Mouse (Mus musculus): Measurements from ENCODE around the gene Chl1. TPM values are rescaled to one million over a fixed set of nuclear protein-coding genes. Genes with fewer than 3 reads are reported as not detected.

Gene Chl1
- polyA plus RNA-seq, 1 experiment from 2014 or later, result 1.2 TPM

- no peak overlapping the region for H3K4me2 ChIP-seq (replicated peaks; ENCODE audit: low read depth, low read length)
- no peaks in the 10 kb centered on the region for H3K36me3 ChIP-seq (ENCODE audit: control insufficient read depth, insufficient read depth, low read length)
- no peaks in the 10 kb centered on the region for H3K4me1 ChIP-seq (ENCODE audit: control insufficient read depth, insufficient read depth, low read length)
- H3K9me3 ChIP-seq (ENCODE audit: control insufficient read depth, low read length), result no peaks in the 10 kb centered on the region
- no peak overlapping the region for H3K4me3 ChIP-seq (ENCODE audit: low read length)
- 78% methylated on average over 8 of the region's 8 CpGs for WGBS
- no peak for ATAC-seq (ENCODE audit: low FRiP score, low TSS enrichment)
- H3K27me3 ChIP-seq (ENCODE audit: control insufficient read depth, insufficient read depth, low read length), result no peaks in the 10 kb centered on the region
- H3K9ac ChIP-seq (ENCODE audit: low read depth, low read length), result no peak overlapping the region
- no peak overlapping the region for H3K27ac ChIP-seq (ENCODE audit: low read depth, low read length)
Observed at GRCm38 (mm10) chr6:103526945-103527777, 16.8 kb downstream of the Chl1 start.

GRCm38 (mm10) chr6:103533048-103533447 lies 22.7 kb downstream of the Chl1 start:
- no peak for ATAC-seq (ENCODE audit: low FRiP score, low TSS enrichment)
- no peak overlapping the region for H3K27ac ChIP-seq (ENCODE audit: low read depth, low read length)
- H3K9ac ChIP-seq (ENCODE audit: low read depth, low read length), result no peak overlapping the region
- H3K4me2 ChIP-seq (replicated peaks; ENCODE audit: low read depth, low read length), result no peak overlapping the region
- H3K27me3 ChIP-seq (ENCODE audit: control insufficient read depth, insufficient read depth, low read length), result no peaks in the 10 kb centered on the region
- no peak overlapping the region for H3K4me3 ChIP-seq (ENCODE audit: low read length)
- no peaks in the 10 kb centered on the region for H3K36me3 ChIP-seq (ENCODE audit: control insufficient read depth, insufficient read depth, low read length)
- no peaks in the 10 kb centered on the region for H3K9me3 ChIP-seq (ENCODE audit: control insufficient read depth, low read length)
- no peaks in the 10 kb centered on the region for H3K4me1 ChIP-seq (ENCODE audit: control insufficient read depth, insufficient read depth, low read length)

- Histone ChIP-seq H3K9ac (ENCODE audit: low read depth, low read length) (no peak overlapping the region), H3K4me3 (ENCODE audit: low read length) (no peak overlapping the region), H3K27ac (ENCODE audit: low read depth, low read length) (no peak overlapping the region), H3K9me3 (ENCODE audit: control insufficient read depth, low read length) (no peaks in the 10 kb centered on the region), H3K4me1 (ENCODE audit: control insufficient read depth, insufficient read depth, low read length) (no peaks in the 10 kb centered on the region), H3K36me3 (ENCODE audit: control insufficient read depth, insufficient read depth, low read length) (no peaks in the 10 kb centered on the region), H3K27me3 (ENCODE audit: control insufficient read depth, insufficient read depth, low read length) (no peaks in the 10 kb centered on the region), H3K4me2 (replicated peaks; ENCODE audit: low read depth, low read length) (no peak overlapping the region)
- no peak for ATAC-seq (ENCODE audit: low FRiP score, low TSS enrichment)
- 86% methylated on average over 2 of the region's 2 CpGs for WGBS
Observed at GRCm38 (mm10) chr6:103534027-103534426, 23.6 kb downstream of the Chl1 start.

GRCm38 (mm10) chr6:103542576-103542975 lies 32.2 kb downstream of the Chl1 start:
- Histone ChIP-seq H3K27me3 (ENCODE audit: control insufficient read depth, insufficient read depth, low read length) (no peaks in the 10 kb centered on the region), H3K36me3 (ENCODE audit: control insufficient read depth, insufficient read depth, low read length) (no peaks in the 10 kb centered on the region), H3K4me1 (ENCODE audit: control insufficient read depth, insufficient read depth, low read length) (no peaks in the 10 kb centered on the region), H3K9me3 (ENCODE audit: control insufficient read depth, low read length) (no peaks in the 10 kb centered on the region), H3K27ac (ENCODE audit: low read depth, low read length) (no peak overlapping the region), H3K4me2 (replicated peaks; ENCODE audit: low read depth, low read length) (no peak overlapping the region), H3K9ac (ENCODE audit: low read depth, low read length) (no peak overlapping the region), H3K4me3 (ENCODE audit: low read length) (no peak overlapping the region)
- no peak for ATAC-seq (ENCODE audit: low FRiP score, low TSS enrichment)
- WGBS, result 71% methylated on average over 2 of the region's 2 CpGs

- H3K27me3 ChIP-seq (ENCODE audit: control insufficient read depth, insufficient read depth, low read length), result no peaks in the 10 kb centered on the region
- H3K9ac ChIP-seq (ENCODE audit: low read depth, low read length), result no peak overlapping the region
- no peaks in the 10 kb centered on the region for H3K36me3 ChIP-seq (ENCODE audit: control insufficient read depth, insufficient read depth, low read length)
- H3K4me2 ChIP-seq (replicated peaks; ENCODE audit: low read depth, low read length), result no peak overlapping the region
- no peak overlapping the region for H3K27ac ChIP-seq (ENCODE audit: low read depth, low read length)
- ATAC-seq (ENCODE audit: low FRiP score, low TSS enrichment), result no peak
- H3K9me3 ChIP-seq (ENCODE audit: control insufficient read depth, low read length), result no peaks in the 10 kb centered on the region
- H3K4me1 ChIP-seq (ENCODE audit: control insufficient read depth, insufficient read depth, low read length), result no peaks in the 10 kb centered on the region
- no peak overlapping the region for H3K4me3 ChIP-seq (ENCODE audit: low read length)
- WGBS, result 56% methylated on average over 1 of the region's 1 CpGs
Observed at GRCm38 (mm10) chr6:103543753-103544152, 33.4 kb downstream of the Chl1 start.

- 71% methylated on average over 3 of the region's 3 CpGs for WGBS
Observed at GRCm38 (mm10) chr6:103546314-103546713, 35.9 kb downstream of the Chl1 start.

GRCm38 (mm10) chr6:103549929-103550328 lies 39.5 kb downstream of the Chl1 start:
- Histone ChIP-seq H3K9ac (ENCODE audit: low read depth, low read length) (no peak overlapping the region), H3K36me3 (ENCODE audit: control insufficient read depth, insufficient read depth, low read length) (no peaks in the 10 kb centered on the region), H3K4me1 (ENCODE audit: control insufficient read depth, insufficient read depth, low read length) (no peaks in the 10 kb centered on the region), H3K27me3 (ENCODE audit: control insufficient read depth, insufficient read depth, low read length) (no peaks in the 10 kb centered on the region), H3K27ac (ENCODE audit: low read depth, low read length) (no peak overlapping the region), H3K4me3 (ENCODE audit: low read length) (no peak overlapping the region), H3K4me2 (replicated peaks; ENCODE audit: low read depth, low read length) (no peak overlapping the region), H3K9me3 (ENCODE audit: control insufficient read depth, low read length) (no peaks in the 10 kb centered on the region)
- 89% methylated on average over 4 of the region's 4 CpGs for WGBS
- ATAC-seq (ENCODE audit: low FRiP score, low TSS enrichment), result no peak

More at GRCm38 (mm10) chr6:103546314-103546713, 35.9 kb downstream of the Chl1 start:
- Histone ChIP-seq H3K9me3 (ENCODE audit: control insufficient read depth, low read length) (no peaks in the 10 kb centered on the region), H3K36me3 (ENCODE audit: control insufficient read depth, insufficient read depth, low read length) (no peaks in the 10 kb centered on the region), H3K27me3 (ENCODE audit: control insufficient read depth, insufficient read depth, low read length) (no peaks in the 10 kb centered on the region), H3K4me1 (ENCODE audit: control insufficient read depth, insufficient read depth, low read length) (no peaks in the 10 kb centered on the region), H3K4me2 (replicated peaks; ENCODE audit: low read depth, low read length) (no peak overlapping the region), H3K4me3 (ENCODE audit: low read length) (no peak overlapping the region), H3K9ac (ENCODE audit: low read depth, low read length) (no peak overlapping the region), H3K27ac (ENCODE audit: low read depth, low read length) (no peak overlapping the region)
- no peak for ATAC-seq (ENCODE audit: low FRiP score, low TSS enrichment)

- no peaks in the 10 kb centered on the region for H3K36me3 ChIP-seq (ENCODE audit: control insufficient read depth, insufficient read depth, low read length)
- no peaks in the 10 kb centered on the region for H3K4me1 ChIP-seq (ENCODE audit: control insufficient read depth, insufficient read depth, low read length)
- no peak overlapping the region for H3K27ac ChIP-seq (ENCODE audit: low read depth, low read length)
- 74% methylated on average over 5 of the region's 5 CpGs for WGBS
- no peak overlapping the region for H3K4me3 ChIP-seq (ENCODE audit: low read length)
- ATAC-seq (ENCODE audit: low FRiP score, low TSS enrichment), result no peak
- no peaks in the 10 kb centered on the region for H3K27me3 ChIP-seq (ENCODE audit: control insufficient read depth, insufficient read depth, low read length)
- H3K4me2 ChIP-seq (replicated peaks; ENCODE audit: low read depth, low read length), result no peak overlapping the region
- no peak overlapping the region for H3K9ac ChIP-seq (ENCODE audit: low read depth, low read length)
- H3K9me3 ChIP-seq (ENCODE audit: control insufficient read depth, low read length), result no peaks in the 10 kb centered on the region
Observed at GRCm38 (mm10) chr6:103558037-103558893, 47.9 kb downstream of the Chl1 start.

- Histone ChIP-seq H3K27ac (ENCODE audit: low read depth, low read length) (no peak overlapping the region), H3K36me3 (ENCODE audit: control insufficient read depth, insufficient read depth, low read length) (no peaks in the 10 kb centered on the region), H3K27me3 (ENCODE audit: control insufficient read depth, insufficient read depth, low read length) (no peaks in the 10 kb centered on the region), H3K4me1 (ENCODE audit: control insufficient read depth, insufficient read depth, low read length) (no peaks in the 10 kb centered on the region), H3K4me3 (ENCODE audit: low read length) (no peak overlapping the region), H3K9me3 (ENCODE audit: control insufficient read depth, low read length) (no peaks in the 10 kb centered on the region), H3K9ac (ENCODE audit: low read depth, low read length) (no peak overlapping the region), H3K4me2 (replicated peaks; ENCODE audit: low read depth, low read length) (no peak overlapping the region)
- ATAC-seq (ENCODE audit: low FRiP score, low TSS enrichment), result no peak
- WGBS, result 70% methylated on average over 3 of the region's 3 CpGs
Observed at GRCm38 (mm10) chr6:103558894-103559225, 48.5 kb downstream of the Chl1 start.
